Mouse (Mus musculus): ENCODE results near the gene Wdr81. TPM values are rescaled to one million over a fixed set of nuclear protein-coding genes. Genes with fewer than 3 reads are reported as not detected.

Gene Wdr81
- polyA plus RNA-seq, 1 experiment from 2014 or later, result 9.5 TPM

- Histone ChIP-seq H3K9me3 (ENCODE audit: low read length) (no peaks in the 10 kb centered on the region), H3K4me1 (ENCODE audit: insufficient read depth) (peaks cover 9% of the 10 kb centered on the region), H3K4me3 (ENCODE audit: low read depth, low read length) (no peak overlapping the region), H3K27ac (ENCODE audit: low read depth) (no peak overlapping the region), H3K27me3 (ENCODE audit: insufficient read depth, low read length) (no peaks in the 10 kb centered on the region), H3K9ac (replicated peaks) (no peak overlapping the region), H3K36me3 (replicated peaks; ENCODE audit: insufficient read depth, low read length) (peaks cover 19% of the 10 kb centered on the region), H3K4me2 (ENCODE audit: low read depth, low read length) (peak overlapping the region; percentile 84)
- 14% methylated on average over 3 of the region's 3 CpGs for WGBS (ENCODE audit: insufficient replicate concordance)
- ATAC-seq, result peak; percentile 2; the same call in 1 of the 2 replicates
- no peak for DNase-seq
- no peak for TF ChIP-seq CTCF (IDR thresholded peaks at IDR 0.05; ENCODE audit: low read depth)
- TF ChIP-seq EP300 (IDR thresholded peaks at IDR 0.05; ENCODE audit: low read depth), result no peak
Measured at GRCm38 (mm10) chr11:75486192-75486591, 31.7 kb upstream of the Wdr81 start.

- Histone ChIP-seq H3K4me2 (ENCODE audit: low read depth, low read length) (no peak overlapping the region), H3K9ac (replicated peaks) (no peak overlapping the region), H3K9me3 (ENCODE audit: low read length) (no peaks in the 10 kb centered on the region), H3K4me1 (ENCODE audit: insufficient read depth) (peaks cover 14% of the 10 kb centered on the region), H3K27ac (ENCODE audit: low read depth) (no peak overlapping the region), H3K36me3 (replicated peaks; ENCODE audit: insufficient read depth, low read length) (no peaks in the 10 kb centered on the region), H3K27me3 (ENCODE audit: insufficient read depth, low read length) (no peaks in the 10 kb centered on the region), H3K4me3 (ENCODE audit: low read depth, low read length) (no peak overlapping the region)
- TF ChIP-seq CTCF (IDR thresholded peaks at IDR 0.05; ENCODE audit: low read depth) (no peak), EP300 (IDR thresholded peaks at IDR 0.05; ENCODE audit: low read depth) (no peak)
- 81% methylated on average over 7 of the region's 7 CpGs for WGBS (ENCODE audit: insufficient replicate concordance)
- no peak for DNase-seq
- ATAC-seq, result no peak
Measured at GRCm38 (mm10) chr11:75473376-75473775, 18.9 kb upstream of the Wdr81 start.

DNA sequence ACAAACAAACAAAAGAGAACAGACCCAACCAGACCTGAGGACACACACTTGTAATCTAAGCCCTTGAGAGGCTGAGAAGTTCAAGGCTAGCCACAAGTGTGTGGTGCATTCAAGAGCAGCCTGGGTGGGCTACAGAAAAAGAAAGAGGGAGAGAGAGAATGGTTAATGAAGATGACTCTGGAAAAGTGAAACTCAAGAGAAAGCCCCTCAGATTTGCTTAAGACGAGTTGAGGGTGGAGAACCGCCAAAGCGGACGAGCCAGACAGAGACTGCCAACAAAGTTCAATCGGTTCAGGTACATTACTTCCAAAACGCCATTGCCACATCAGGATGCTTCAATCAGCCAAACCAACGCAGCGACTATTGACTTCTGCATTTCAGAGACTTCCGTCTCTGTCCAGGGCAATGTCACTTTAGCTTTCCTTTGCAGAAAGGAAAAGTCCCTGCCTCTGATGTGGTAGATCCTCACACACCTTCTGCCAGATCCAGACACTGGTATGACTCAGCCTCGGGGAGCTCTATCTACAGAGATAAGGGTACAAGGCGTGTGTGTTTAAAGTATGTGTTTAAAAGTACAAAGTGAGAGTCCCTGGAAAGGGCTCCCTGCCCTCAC, 18.1 kb upstream of the Wdr81 start:
- H3K9ac ChIP-seq (replicated peaks), result no peak overlapping the region
- no peak for TF ChIP-seq CTCF (IDR thresholded peaks at IDR 0.05; ENCODE audit: low read depth)
- no peak for TF ChIP-seq EP300 (IDR thresholded peaks at IDR 0.05; ENCODE audit: low read depth)
- no peaks in the 10 kb centered on the region for H3K9me3 ChIP-seq (ENCODE audit: low read length)
- H3K4me3 ChIP-seq (ENCODE audit: low read depth, low read length), result no peak overlapping the region
- H3K27ac ChIP-seq (ENCODE audit: low read depth), result no peak overlapping the region
- peaks cover 22% of the 10 kb centered on the region for H3K4me1 ChIP-seq (ENCODE audit: insufficient read depth)
- DNase-seq (peak; percentile 30), ATAC-seq (no peak)
- no peaks in the 10 kb centered on the region for H3K27me3 ChIP-seq (ENCODE audit: insufficient read depth, low read length)
- no peaks in the 10 kb centered on the region for H3K36me3 ChIP-seq (replicated peaks; ENCODE audit: insufficient read depth, low read length)
- H3K4me2 ChIP-seq (ENCODE audit: low read depth, low read length), result no peak overlapping the region
- 35% methylated on average over 11 of the region's 11 CpGs for WGBS (ENCODE audit: insufficient replicate concordance)

DNA sequence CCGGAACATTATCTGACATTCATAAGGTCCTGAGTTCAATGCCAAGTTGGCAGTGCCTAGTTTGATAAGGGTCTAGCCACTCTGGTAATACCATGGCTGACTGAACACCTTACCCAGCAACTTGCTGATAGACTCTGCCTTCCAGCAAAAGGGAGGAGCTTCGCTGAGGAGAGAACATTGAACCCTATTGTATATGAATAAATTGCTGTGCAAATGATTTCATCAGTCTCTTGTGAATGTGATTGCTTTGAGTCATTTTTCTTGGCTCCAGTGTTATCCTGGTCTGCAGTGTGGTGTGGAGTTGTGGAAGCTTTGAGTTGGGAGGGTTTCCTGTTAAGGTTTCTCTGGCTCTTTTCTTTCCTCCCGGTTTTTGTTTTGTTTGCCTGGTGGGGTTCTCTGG, 16.2 kb upstream of the Wdr81 start:
- DNase-seq (no peak), ATAC-seq (no peak)
- Histone ChIP-seq H3K4me2 (ENCODE audit: low read depth, low read length) (no peak overlapping the region), H3K27me3 (ENCODE audit: insufficient read depth, low read length) (no peaks in the 10 kb centered on the region), H3K9ac (replicated peaks) (no peak overlapping the region), H3K27ac (ENCODE audit: low read depth) (no peak overlapping the region), H3K4me1 (ENCODE audit: insufficient read depth) (peaks cover 26% of the 10 kb centered on the region), H3K9me3 (ENCODE audit: low read length) (no peaks in the 10 kb centered on the region), H3K36me3 (replicated peaks; ENCODE audit: insufficient read depth, low read length) (peaks cover 3% of the 10 kb centered on the region), H3K4me3 (ENCODE audit: low read depth, low read length) (no peak overlapping the region)
- 82% methylated on average over 3 of the region's 3 CpGs for WGBS (ENCODE audit: insufficient replicate concordance)
- TF ChIP-seq CTCF (IDR thresholded peaks at IDR 0.05; ENCODE audit: low read depth), result no peak
- no peak for TF ChIP-seq EP300 (IDR thresholded peaks at IDR 0.05; ENCODE audit: low read depth)

DNA sequence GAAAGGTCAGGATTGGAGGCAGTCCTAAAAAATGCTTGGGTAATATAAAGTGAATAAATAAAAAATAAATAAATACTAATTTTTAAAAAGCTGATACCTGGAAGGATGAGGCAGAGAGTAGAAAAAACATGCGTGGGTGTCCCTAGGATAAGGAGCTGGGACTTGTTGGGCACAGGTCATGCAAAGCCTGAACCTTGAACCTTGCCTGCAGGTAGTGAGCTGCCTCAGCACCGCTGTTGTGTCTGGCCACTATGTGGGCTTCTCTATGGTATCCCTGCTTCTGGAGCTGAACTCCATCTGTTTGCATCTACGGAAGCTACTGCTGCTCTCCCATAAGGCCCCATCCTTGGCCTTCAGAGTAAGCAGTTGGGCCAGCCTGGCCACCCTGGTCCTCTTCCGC, 14.7 kb upstream of the Wdr81 start:
- Histone ChIP-seq H3K27me3 (ENCODE audit: insufficient read depth, low read length) (no peaks in the 10 kb centered on the region), H3K9me3 (ENCODE audit: low read length) (no peaks in the 10 kb centered on the region), H3K36me3 (replicated peaks; ENCODE audit: insufficient read depth, low read length) (peaks cover 17% of the 10 kb centered on the region), H3K4me1 (ENCODE audit: insufficient read depth) (peaks cover 32% of the 10 kb centered on the region), H3K27ac (ENCODE audit: low read depth) (no peak overlapping the region), H3K4me3 (ENCODE audit: low read depth, low read length) (no peak overlapping the region), H3K9ac (replicated peaks) (no peak overlapping the region), H3K4me2 (ENCODE audit: low read depth, low read length) (peak overlapping the region; percentile 81; the same call in 1 of the 2 replicates)
- WGBS (ENCODE audit: insufficient replicate concordance), result 75% methylated on average over 4 of the region's 4 CpGs
- DNase-seq (no peak), ATAC-seq (no peak)
- TF ChIP-seq CTCF (IDR thresholded peaks at IDR 0.05; ENCODE audit: low read depth), result no peak
- TF ChIP-seq EP300 (IDR thresholded peaks at IDR 0.05; ENCODE audit: low read depth), result no peak

DNA sequence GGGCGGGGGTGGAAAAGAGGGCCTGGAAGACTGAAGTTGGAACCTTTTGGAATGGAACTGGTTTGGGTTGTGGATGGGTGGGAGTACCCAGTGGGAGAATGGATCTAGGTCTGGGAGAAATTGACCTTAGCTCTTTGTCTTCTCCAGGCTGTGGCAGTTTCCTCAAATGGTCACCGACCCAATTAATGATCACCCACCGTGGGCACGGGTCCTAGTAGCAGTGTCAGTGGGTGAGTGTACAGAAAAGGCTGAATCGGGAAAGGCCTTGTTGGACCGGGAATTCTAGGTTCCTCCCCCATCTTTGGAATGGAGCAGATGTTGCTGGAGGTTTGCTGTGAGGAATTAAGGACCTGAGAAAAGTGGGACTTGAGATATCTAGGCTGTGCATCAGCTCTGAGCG, 13.9 kb upstream of the Wdr81 start:
- peak overlapping the region; percentile 61 for H3K27ac ChIP-seq (ENCODE audit: low read depth)

More for the DNA sequence above, 13.9 kb upstream of the Wdr81 start:
- DNase-seq (no peak), ATAC-seq (no peak)
- Histone ChIP-seq H3K27me3 (ENCODE audit: insufficient read depth, low read length) (no peaks in the 10 kb centered on the region), H3K4me1 (ENCODE audit: insufficient read depth) (peaks cover 36% of the 10 kb centered on the region), H3K9me3 (ENCODE audit: low read length) (no peaks in the 10 kb centered on the region), H3K9ac (replicated peaks) (peak overlapping the region; percentile 64), H3K4me3 (ENCODE audit: low read depth, low read length) (peak overlapping the region; percentile 52), H3K4me2 (ENCODE audit: low read depth, low read length) (peak overlapping the region; percentile 81), H3K36me3 (replicated peaks; ENCODE audit: insufficient read depth, low read length) (peaks cover 24% of the 10 kb centered on the region)
- WGBS (ENCODE audit: insufficient replicate concordance), result 51% methylated on average over 7 of the region's 7 CpGs
- no peak for TF ChIP-seq CTCF (IDR thresholded peaks at IDR 0.05; ENCODE audit: low read depth)
- no peak for TF ChIP-seq EP300 (IDR thresholded peaks at IDR 0.05; ENCODE audit: low read depth)
